Mouse (Mus musculus): Measurements from ENCODE around the gene Homer2. TPM values are rescaled to one million over a fixed set of nuclear protein-coding genes. Genes with fewer than 3 reads are reported as not detected.

The Homer2 gene
- polyA plus RNA-seq, 1 experiment from 2014 or later, result 14.8 TPM

DNA sequence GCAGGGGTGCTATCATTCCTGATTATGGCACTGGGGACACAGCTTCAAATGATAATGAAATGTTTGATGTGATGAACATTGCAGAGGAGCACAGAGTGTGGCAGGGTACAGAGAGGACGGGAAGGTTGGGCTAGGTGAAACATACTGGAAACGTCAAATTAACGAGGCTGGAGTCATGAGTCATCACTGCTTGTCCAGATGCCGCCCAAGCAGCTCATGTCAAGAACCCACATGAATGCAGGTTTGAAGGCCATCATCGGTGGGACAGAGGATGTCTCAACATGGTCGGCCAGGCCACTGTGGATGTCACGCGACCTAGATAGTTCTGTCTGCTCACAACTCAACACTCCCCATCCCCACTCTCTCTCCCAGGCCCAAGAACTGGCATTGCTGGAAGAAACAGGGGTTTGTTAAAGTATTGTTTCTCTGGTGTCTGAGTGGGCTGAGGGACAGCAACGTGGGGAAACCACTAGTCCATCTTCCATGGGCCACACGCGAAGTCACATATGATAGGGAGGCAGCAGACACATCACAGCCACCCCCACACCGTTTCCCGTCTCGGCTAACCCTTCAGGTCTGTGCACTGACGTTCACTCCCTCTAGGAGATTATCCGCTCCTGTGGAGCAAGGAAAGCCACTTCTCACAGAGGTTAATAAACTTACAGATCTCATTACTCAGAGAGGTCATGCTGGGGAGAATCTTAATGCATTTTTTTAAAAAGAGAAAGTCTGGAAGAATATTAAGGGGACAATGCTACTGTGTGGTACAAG, 11.4 kb downstream of the Homer2 start:
- Histone ChIP-seq H3K9me3 (replicated peaks) (no peaks in the 10 kb centered on the region), H3K4me2 (no peak overlapping the region), H3K36me3 (no peaks in the 10 kb centered on the region), H3K27me3 (peaks cover 3% of the 10 kb centered on the region; the same call in 1 of the 2 replicates), H3K27ac (no peak overlapping the region), H3K4me1 (peaks cover 7% of the 10 kb centered on the region; the same call in 1 of the 2 replicates), H3K9ac (no peak overlapping the region), H3K4me3 (replicated peaks) (no peak overlapping the region)
- peak; percentile 61 for ATAC-seq (replicated peaks; ENCODE audit: low FRiP score)
- WGBS, result 51% methylated on average over 16 of the region's 16 CpGs

DNA sequence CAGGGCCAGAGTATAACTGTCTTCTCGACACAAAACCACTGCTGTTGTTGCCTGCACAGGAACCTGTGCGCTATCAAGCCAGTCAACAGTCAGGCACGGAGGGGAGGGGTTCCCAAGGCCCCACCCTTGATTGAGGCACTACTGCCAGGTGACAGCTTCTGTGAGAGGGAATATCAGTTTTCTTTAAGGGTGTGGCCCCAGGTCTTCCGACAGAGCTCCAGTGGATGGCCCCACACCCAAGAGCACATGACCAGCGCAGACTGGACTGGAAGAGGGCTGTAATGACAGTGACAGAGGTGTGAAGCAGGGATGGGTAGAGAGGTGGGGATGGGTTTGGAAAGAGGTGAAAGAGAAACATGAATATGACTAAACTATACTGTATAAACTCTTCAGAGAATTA, 16.3 kb downstream of the Homer2 start:
- no peak overlapping the region for H3K4me2 ChIP-seq

DNA sequence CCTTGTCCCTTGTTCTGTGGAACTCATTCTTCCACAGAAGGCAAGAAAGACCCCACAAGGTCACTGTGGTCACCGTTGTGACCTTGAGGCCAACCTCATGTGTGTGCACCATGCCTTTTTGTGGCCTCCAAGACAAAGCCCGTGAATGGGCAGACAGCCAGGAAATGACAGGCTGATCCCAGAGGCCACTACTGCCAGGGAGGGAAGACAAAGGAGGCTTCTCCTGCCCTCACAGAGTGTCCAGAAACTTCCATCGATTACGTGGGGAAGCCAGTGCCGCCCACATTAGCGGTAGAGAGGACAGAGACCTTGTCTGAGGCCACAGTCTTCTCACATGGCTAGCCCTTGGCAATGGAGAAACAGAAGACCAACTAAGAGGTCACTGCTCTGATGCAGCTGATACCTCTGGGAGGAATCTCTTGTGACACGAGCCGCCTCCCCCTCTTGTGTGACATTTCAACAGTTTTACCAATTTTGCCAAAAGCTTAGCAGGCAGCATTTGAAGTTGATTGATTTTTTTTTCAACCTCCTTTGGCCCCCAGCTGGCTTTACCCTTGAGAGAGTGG, 18.1 kb downstream of the Homer2 start:
- Histone ChIP-seq H3K36me3 (no peaks in the 10 kb centered on the region), H3K4me2 (no peak overlapping the region), H3K9ac (no peak overlapping the region), H3K4me1 (no peaks in the 10 kb centered on the region), H3K9me3 (replicated peaks) (no peaks in the 10 kb centered on the region), H3K4me3 (replicated peaks) (no peak overlapping the region), H3K27ac (no peak overlapping the region), H3K27me3 (no peaks in the 10 kb centered on the region)
- no peak for ATAC-seq (replicated peaks; ENCODE audit: low FRiP score)
- 60% methylated on average over 8 of the region's 8 CpGs for WGBS

More for the DNA sequence above, 16.3 kb downstream of the Homer2 start:
- 86% methylated on average over 5 of the region's 5 CpGs for WGBS
- Histone ChIP-seq H3K9me3 (replicated peaks) (no peaks in the 10 kb centered on the region), H3K27ac (no peak overlapping the region), H3K4me1 (0 out of 2 replicates have a peak, but pooled peaks cover 4% of the 10 kb centered on the region), H3K9ac (no peak overlapping the region), H3K36me3 (no peaks in the 10 kb centered on the region), H3K27me3 (no peaks in the 10 kb centered on the region), H3K4me3 (replicated peaks) (no peak overlapping the region)
- ATAC-seq (replicated peaks; ENCODE audit: low FRiP score), result no peak

DNA sequence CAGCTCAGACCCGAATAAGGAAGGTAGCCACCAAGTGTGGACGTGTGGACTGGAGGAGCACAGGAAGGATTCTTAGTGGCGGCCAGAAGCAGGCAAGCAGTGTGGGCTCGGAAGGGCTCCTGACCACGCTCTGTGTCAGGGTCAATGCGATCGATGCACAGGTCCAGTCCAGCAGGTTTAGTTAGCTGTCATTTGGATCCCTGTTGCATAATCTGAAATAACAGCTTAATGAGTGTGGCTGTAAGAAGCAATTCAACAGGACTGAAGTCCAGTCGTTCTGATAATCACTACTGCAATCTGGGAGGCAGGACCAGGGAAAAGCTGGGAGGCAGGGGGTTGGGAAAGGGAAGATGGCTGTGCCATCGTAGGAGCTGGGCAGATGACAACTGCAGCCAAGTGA, 18.9 kb downstream of the Homer2 start:
- no peaks in the 10 kb centered on the region for H3K27me3 ChIP-seq
- no peak overlapping the region for H3K4me2 ChIP-seq
- H3K4me1 ChIP-seq, result no peaks in the 10 kb centered on the region
- WGBS, result 79% methylated on average over 9 of the region's 9 CpGs
- H3K4me3 ChIP-seq (replicated peaks), result no peak overlapping the region
- H3K9me3 ChIP-seq (replicated peaks), result no peaks in the 10 kb centered on the region
- ATAC-seq (replicated peaks; ENCODE audit: low FRiP score), result no peak
- H3K27ac ChIP-seq, result no peak overlapping the region
- no peak overlapping the region for H3K9ac ChIP-seq
- no peaks in the 10 kb centered on the region for H3K36me3 ChIP-seq

DNA sequence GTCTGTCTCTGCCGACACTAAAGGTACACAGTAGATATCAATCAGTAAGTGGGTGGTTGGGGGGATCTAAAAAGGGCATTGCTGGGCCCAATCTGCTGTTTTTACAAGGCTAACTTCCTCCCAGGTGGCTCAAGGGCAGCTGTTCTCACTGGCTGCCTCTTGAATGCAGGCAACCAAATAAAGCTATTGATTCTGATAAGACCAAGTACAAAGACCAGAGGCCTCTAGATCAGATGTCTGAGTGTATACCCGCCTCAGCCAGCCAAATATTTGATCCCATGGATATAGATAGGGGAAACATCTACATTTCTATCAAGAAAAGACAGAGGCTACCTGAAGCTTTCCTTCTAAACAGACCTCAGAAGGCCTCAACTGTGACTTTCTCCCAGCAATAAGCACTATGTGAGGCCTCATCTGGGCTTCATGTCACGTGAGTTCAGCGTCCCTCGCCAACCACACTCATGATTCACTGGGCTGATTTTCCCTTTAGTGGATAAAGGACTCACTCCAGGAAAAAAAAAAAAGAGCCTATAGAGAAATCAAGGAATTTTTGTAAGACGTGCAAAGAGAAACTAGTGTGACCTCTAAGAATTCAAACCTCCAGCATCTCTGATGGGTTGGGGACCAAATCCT, 19.5 kb downstream of the Homer2 start:
- Histone ChIP-seq H3K27ac (no peak overlapping the region), H3K4me1 (no peaks in the 10 kb centered on the region), H3K9ac (no peak overlapping the region), H3K4me2 (no peak overlapping the region), H3K9me3 (replicated peaks) (no peaks in the 10 kb centered on the region), H3K36me3 (no peaks in the 10 kb centered on the region), H3K27me3 (no peaks in the 10 kb centered on the region), H3K4me3 (replicated peaks) (no peak overlapping the region)
- ATAC-seq (replicated peaks; ENCODE audit: low FRiP score), result no peak
- WGBS, result 83% methylated on average over 6 of the region's 6 CpGs

DNA sequence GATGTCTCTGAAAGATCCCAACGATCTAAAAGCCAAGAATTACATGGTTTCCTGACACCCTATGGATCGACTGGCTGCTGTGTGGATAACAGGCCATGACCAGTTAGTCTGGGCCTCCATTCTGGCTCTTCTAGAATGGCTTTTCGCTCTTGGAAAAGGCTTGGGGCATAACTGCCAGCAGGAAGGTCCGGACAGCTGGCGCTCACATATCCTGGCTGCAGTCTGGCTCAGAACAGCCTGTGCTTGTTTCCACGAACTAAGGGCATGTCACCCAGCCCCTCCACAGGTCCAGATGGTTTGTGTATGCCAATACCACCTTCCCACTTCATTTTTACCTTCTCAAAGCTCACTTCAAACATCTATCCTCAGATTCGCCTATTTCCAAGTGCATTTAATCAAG, 22.0 kb downstream of the Homer2 start:
- Histone ChIP-seq H3K9ac (no peak overlapping the region), H3K4me2 (no peak overlapping the region), H3K4me1 (no peaks in the 10 kb centered on the region), H3K36me3 (no peaks in the 10 kb centered on the region), H3K9me3 (replicated peaks) (no peaks in the 10 kb centered on the region), H3K27me3 (no peaks in the 10 kb centered on the region), H3K27ac (no peak overlapping the region), H3K4me3 (replicated peaks) (no peak overlapping the region)
- 82% methylated on average over 7 of the region's 7 CpGs for WGBS
- no peak for ATAC-seq (replicated peaks; ENCODE audit: low FRiP score)

DNA sequence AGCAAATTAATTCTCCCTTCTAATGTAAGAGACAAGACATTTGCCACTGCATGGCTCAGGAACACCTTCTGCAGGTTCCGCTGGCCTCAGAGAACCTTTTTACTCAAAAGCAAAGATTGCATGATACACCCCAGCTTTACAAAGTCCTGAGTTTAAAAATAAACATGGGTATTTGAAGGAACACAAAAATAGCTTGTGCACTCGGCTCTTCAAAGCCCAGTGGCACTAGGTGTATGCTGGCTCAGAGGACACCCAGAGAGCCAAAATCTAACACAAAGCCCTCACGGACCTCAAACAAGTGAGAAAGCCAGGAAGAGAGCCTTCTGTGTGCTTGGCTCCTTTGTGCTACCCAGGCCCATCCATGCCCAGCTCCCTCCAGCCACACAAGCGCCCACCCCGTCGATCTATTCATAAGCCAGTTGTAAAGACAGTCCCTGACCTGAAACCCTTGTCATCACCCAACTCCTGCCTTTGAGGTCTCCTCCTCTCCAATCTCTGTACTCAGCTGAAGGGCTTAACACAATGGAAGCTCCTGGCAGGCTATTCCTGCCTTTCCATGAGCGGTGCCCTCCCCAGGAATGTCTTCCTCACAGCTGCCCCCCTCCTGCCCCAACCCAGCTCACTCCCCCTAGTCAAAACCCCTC, 23.4 kb downstream of the Homer2 start:
- no peaks in the 10 kb centered on the region for H3K4me1 ChIP-seq
- no peaks in the 10 kb centered on the region for H3K9me3 ChIP-seq (replicated peaks)
- H3K36me3 ChIP-seq, result no peaks in the 10 kb centered on the region
- H3K4me2 ChIP-seq, result no peak overlapping the region
- WGBS, result 81% methylated on average over 7 of the region's 7 CpGs
- H3K4me3 ChIP-seq (replicated peaks), result no peak overlapping the region
- H3K9ac ChIP-seq, result no peak overlapping the region
- H3K27ac ChIP-seq, result no peak overlapping the region
- H3K27me3 ChIP-seq, result no peaks in the 10 kb centered on the region
- ATAC-seq (replicated peaks; ENCODE audit: low FRiP score), result no peak

DNA sequence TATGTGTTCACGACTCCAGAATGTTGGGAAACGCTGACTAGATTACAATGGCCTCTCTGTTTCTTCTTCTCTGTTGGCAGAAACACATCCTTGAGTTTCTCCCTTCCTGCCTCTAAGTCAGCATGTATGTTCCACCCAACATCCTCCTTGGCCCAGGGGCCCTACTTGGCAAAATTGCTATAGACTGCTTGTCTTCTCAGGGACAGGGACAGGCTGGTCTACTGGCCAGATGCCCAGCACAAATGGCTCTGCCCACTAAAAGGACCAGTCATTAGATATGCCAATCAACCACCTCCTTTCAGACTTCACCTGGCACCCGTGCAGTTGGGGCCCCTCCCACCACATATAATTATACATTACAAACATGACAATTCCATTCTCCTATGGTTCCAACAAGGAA, 25.9 kb downstream of the Homer2 start:
- Histone ChIP-seq H3K4me1 (no peaks in the 10 kb centered on the region), H3K4me3 (replicated peaks) (no peak overlapping the region), H3K4me2 (no peak overlapping the region), H3K9me3 (replicated peaks) (no peaks in the 10 kb centered on the region), H3K9ac (no peak overlapping the region), H3K27me3 (no peaks in the 10 kb centered on the region), H3K36me3 (no peaks in the 10 kb centered on the region), H3K27ac (no peak overlapping the region)
- ATAC-seq (replicated peaks; ENCODE audit: low FRiP score), result no peak
- WGBS, result 82% methylated on average over 3 of the region's 3 CpGs

DNA sequence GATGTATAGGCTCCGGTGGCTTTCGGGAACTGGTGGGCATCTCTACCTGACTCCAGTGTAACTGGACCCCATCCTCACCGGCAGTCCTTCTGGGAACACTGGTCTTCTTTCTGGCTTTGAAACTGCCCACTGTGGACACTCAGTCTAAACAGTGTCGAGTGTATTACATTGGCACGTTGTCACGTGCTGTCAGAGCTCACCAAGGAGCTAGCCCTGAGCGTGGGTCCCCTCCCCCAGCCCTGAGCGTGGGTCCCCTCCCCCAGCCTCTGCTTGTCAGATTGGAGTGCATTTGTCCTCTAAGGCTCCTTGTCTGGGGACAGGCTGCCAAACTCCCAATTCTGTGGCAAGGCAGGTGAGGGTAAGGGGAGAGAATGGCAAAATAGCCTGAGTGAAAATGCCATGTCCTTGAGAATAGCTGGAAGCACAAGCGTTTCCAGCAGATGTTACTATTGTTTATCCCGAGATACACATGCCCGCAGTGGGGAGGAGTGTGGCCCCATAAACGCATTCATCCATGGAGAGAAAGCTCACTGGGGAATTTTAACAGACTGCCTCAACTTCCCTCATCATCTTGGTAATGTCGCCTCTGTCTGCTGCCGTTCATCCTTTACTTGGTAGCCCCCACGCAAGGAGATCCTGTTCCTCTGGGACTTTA, 33.8 kb downstream of the Homer2 start:
- Histone ChIP-seq H3K9ac (no peak overlapping the region), H3K36me3 (no peaks in the 10 kb centered on the region), H3K4me1 (peaks cover 10% of the 10 kb centered on the region), H3K27me3 (no peaks in the 10 kb centered on the region), H3K4me2 (no peak overlapping the region), H3K4me3 (replicated peaks) (no peak overlapping the region), H3K9me3 (replicated peaks) (no peaks in the 10 kb centered on the region), H3K27ac (no peak overlapping the region)
- ATAC-seq (replicated peaks; ENCODE audit: low FRiP score), result no peak
- WGBS, result 49% methylated on average over 15 of the region's 15 CpGs

DNA sequence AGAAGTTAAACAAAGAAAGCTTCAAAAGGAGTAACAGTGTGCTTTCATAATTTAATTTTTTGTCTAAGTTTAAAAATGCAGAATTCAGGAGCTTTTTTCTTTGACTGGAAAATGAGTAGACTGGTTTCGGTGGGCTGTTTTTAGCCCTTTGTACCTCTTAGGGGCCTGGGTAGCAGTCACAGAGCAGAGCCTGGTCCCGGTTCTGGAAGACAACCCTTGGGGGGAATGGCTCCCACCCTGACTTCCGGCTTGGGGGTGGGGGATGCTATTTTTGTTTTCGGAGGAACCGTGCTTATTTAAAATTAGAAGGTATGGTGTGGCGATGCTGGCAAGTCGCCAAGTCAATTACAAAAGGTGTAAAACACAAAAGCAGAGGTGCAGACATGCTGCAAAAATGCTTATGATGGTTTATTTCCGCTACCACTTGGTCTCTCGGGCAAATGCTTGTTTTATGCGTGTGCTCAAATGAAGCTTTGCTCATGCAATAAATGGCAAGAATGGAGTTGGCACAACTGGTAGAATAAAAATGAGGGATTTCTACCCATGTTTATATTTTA, 34.5 kb downstream of the Homer2 start:
- Histone ChIP-seq H3K9me3 (replicated peaks) (no peaks in the 10 kb centered on the region), H3K4me2 (0 out of 2 replicates have a peak overlapping the region, but pooled peaks have one; percentile 8), H3K27me3 (no peaks in the 10 kb centered on the region), H3K27ac (no peak overlapping the region), H3K4me1 (peaks cover 10% of the 10 kb centered on the region), H3K9ac (no peak overlapping the region), H3K4me3 (replicated peaks) (no peak overlapping the region), H3K36me3 (no peaks in the 10 kb centered on the region)
- ATAC-seq (replicated peaks; ENCODE audit: low FRiP score), result no peak
- 68% methylated on average over 10 of the region's 10 CpGs for WGBS

DNA sequence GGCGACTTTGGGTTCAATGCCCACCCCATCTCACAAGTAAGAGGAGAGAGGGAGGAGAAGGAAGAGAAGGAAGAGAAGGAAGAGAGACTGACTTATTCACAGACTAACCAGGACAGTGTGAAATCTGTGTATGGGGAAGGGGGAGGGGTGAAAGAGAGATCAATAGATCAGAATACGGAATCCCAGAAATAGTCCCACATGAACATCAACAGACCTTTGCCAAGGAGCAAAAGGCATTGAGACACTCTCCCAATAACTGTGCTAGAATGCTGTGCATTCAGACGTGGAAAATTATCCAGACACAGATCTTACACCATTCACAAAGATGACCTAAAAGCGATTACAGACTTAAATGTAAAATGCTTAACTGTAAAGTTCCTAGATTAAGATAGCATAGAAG, 40.2 kb downstream of the Homer2 start:
- H3K4me2 ChIP-seq, result no peak overlapping the region
- ATAC-seq (replicated peaks; ENCODE audit: low FRiP score), result no peak
- no peak overlapping the region for H3K4me3 ChIP-seq (replicated peaks)
- H3K27ac ChIP-seq, result no peak overlapping the region
- 92% methylated on average over 4 of the region's 4 CpGs for WGBS
- H3K36me3 ChIP-seq, result no peaks in the 10 kb centered on the region
- H3K27me3 ChIP-seq, result no peaks in the 10 kb centered on the region
- H3K4me1 ChIP-seq, result no peaks in the 10 kb centered on the region
- no peaks in the 10 kb centered on the region for H3K9me3 ChIP-seq (replicated peaks)
- H3K9ac ChIP-seq, result no peak overlapping the region
